Mouse (Mus musculus) heart, embryonic 11.5 days (tissue): ENCODE measurements around the gene Ccdc85b. TPM values are rescaled to one million over a fixed set of nuclear protein-coding genes. Genes with fewer than 3 reads are reported as not detected.
A peak's percentile ranks its signal among the peaks of the same experiment; 100 is the strongest.

ENCODE experiments used
- ATAC-seq: fragments of 200-750 bp; cut with Nextera tagmentation; replicated peaks from 2 replicates; pipeline ENCODE4 v1.8.0; 2017; ENCODE audit warnings: moderate library complexity; ENCODE audit not compliant: insufficient number of reproducible peaks, low FRiP score, low TSS enrichment
- H3K27ac ChIP-seq: fragments of 300-500 bp; sonication (generic); 2 replicates; pipeline ENCODE4 v1.5.1; 2014; ENCODE audit warnings: mild to moderate bottlenecking, low read depth, low read length
- H3K27me3 ChIP-seq: fragments of 300-500 bp; sonication (generic); 2 replicates; pipeline ENCODE4 v1.6.1; 2014; ENCODE audit warnings: mild to moderate bottlenecking, low read length, mixed read lengths; ENCODE audit not compliant: control insufficient read depth, insufficient read depth
- H3K36me3 ChIP-seq: fragments of 300-500 bp; sonication (generic); 2 replicates; pipeline ENCODE4 v1.6.1; 2014; ENCODE audit warnings: mild to moderate bottlenecking, low read length, moderate library complexity, mixed read lengths; ENCODE audit not compliant: control insufficient read depth, insufficient read depth
- H3K4me1 ChIP-seq: fragments of 300-500 bp; sonication (generic); 2 replicates; pipeline ENCODE4 v1.6.1; 2014; ENCODE audit warnings: low read length; ENCODE audit not compliant: control insufficient read depth, insufficient read depth
- H3K4me2 ChIP-seq: fragments of 300-500 bp; sonication (generic); 2 replicates; pipeline ENCODE4 v1.6.1; 2014; ENCODE audit warnings: mild to moderate bottlenecking, moderate library complexity
- H3K4me3 ChIP-seq: fragments of 300-500 bp; sonication (generic); 2 replicates; pipeline ENCODE4 v1.5.1; 2014; ENCODE audit warnings: low read depth, low read length
- H3K9ac ChIP-seq: fragments of 300-500 bp; sonication (generic); 2 replicates; pipeline ENCODE4 v1.6.1; 2014; ENCODE audit warnings: mild to moderate bottlenecking, low read depth, low read length, moderate library complexity
- H3K9me3 ChIP-seq: fragments of 300-500 bp; sonication (generic); replicated peaks from 2 replicates; pipeline ENCODE4 v1.6.1; 2016; ENCODE audit warnings: low read length; ENCODE audit not compliant: control insufficient read depth
- WGBS: fragments of 180-500 bp; shearing (Covaris S2); extraction: QIAGEN DNeasy Blood & Tissue Kit; methylation state at CpG from one replicate; pipeline ENCODE4 v1.1.7; 2014; ENCODE audit not compliant: insufficient replicate concordance; 5-methylcytosine and 5-hydroxymethylcytosine counted together
- polyA plus RNA-seq: library from polyadenylated mRNA; unstranded; fragments of >200 nt; fragmentation: Nextera tagmentation; extraction: Ambion mirVana; gene quantifications from 2 replicates; pipeline ENCODE4 v1.2.1, GENCODE M21; 2014

The Ccdc85b gene
- polyA plus RNA-seq, 1 experiment from 2014 or later = 8.1 TPM

DNA sequence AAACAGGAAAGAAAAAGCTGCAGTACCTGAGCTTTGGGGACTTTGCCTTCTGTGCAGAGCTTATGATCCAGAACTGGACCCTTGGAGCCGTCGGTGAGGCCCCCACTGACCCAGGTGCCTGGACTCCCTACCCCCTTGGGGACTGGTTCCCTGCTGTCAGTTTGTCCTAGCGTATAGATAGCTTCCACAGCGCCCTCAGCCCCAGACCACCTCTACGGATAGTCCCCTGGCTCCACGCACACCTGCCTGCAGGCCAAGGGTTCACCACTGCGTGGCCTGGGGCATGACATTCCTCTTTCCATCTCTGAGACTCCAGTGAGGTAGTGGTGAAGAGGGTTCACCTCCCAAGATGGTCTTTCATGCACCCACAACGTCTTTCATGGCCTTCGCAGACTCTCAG lies 5.5 kb upstream of the Ccdc85b start:
- WGBS = 82% methylated on average over 9 of the region's 9 CpGs
- no peak overlapping the region for H3K4me3 ChIP-seq
- no peaks in the 10 kb centered on the region for H3K9me3 ChIP-seq
- H3K4me1 ChIP-seq = peaks cover 14% of the 10 kb centered on the region
- H3K36me3 ChIP-seq = peaks cover 18% of the 10 kb centered on the region
- ATAC-seq = no peak
- no peak overlapping the region for H3K9ac ChIP-seq
- no peaks in the 10 kb centered on the region for H3K27me3 ChIP-seq
- no peak overlapping the region for H3K27ac ChIP-seq
- H3K4me2 ChIP-seq = no peak overlapping the region

DNA sequence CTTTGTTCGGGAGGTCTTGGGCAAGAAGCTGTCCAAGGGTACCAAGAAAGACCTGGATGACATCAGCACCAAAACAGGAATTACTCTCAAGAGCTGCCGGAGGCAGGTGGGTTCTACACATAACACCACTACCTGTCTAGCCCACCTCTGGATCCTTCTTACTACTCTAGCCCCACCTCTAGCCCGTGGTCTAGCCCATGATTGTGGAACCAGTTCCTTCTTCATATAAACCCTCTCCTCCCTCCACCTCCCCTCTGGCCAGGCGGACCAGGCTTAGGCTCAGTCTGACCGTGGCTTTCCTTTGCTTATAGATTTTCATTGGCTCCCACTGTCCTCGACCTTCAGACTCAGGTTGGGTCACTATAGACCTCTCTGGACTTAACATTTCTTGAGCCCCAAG lies 3.7 kb upstream of the Ccdc85b start:
- H3K27ac ChIP-seq = no peak overlapping the region
- H3K4me1 ChIP-seq = peaks cover 20% of the 10 kb centered on the region
- H3K4me3 ChIP-seq = peak overlapping the region; percentile 79; the same call in 1 of the 2 replicates
- H3K9ac ChIP-seq = peak overlapping the region; percentile 87; the same call in 1 of the 2 replicates
- peak overlapping the region; percentile 96 for H3K4me2 ChIP-seq
- H3K27me3 ChIP-seq = no peaks in the 10 kb centered on the region
- WGBS = 84% methylated on average over 6 of the region's 6 CpGs
- no peak for ATAC-seq
- H3K36me3 ChIP-seq = peaks cover 14% of the 10 kb centered on the region
- H3K9me3 ChIP-seq = no peaks in the 10 kb centered on the region

DNA sequence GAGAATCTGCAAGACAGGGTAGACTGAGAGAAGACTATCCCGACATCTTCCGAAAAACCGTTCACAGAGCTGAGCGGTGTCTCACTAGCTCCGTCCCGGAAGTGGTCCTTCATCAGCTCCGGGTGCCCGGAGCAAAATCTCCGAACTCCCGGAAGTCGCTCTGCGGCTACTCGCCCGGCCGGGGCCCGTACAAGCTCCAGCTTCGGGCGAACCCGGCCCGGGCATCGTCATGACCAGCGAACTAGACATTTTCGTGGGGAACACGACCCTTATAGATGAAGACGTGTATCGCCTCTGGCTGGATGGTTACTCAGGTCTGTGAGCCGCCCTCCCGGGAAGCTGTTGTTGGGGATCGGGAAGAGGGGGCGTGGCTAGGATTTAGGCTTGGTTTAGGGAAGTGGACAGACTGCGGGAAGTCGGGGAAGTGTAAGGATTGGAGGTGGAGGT lies 2.8 kb upstream of the Ccdc85b start, which contains the start of gene Fibp:
TSS of gene Fibp (plus strand) at position 151 of the 447 bp plus-strand sequence.
- WGBS = under 1% methylated on average over 32 of the region's 32 CpGs

DNA sequence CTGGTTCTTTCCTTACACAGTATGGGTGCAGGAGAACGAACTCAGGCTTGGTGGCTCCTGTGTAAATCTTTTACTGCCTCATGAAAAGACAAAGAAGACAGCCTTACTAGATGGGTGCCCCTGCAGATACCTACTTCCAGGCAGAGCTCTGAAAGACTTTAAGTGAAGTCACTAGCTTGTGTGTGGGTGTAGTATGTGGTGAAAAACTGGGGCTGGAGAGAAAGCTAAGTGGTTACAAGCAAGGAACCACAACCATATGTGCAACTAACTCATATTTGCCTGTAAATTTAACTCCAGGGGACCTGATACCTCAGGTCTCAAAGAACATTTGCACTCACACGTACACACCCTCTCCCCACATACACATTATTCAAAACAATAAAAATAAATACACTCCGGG lies 2.2 kb upstream of the Ccdc85b start:
- no peak for ATAC-seq
- Histone ChIP-seq H3K4me1 (peaks cover 32% of the 10 kb centered on the region), H3K9ac (peak overlapping the region; percentile 87), H3K4me2 (peak overlapping the region; percentile 96), H3K27me3 (no peaks in the 10 kb centered on the region), H3K27ac (peak overlapping the region; percentile 43), H3K36me3 (no peaks in the 10 kb centered on the region), H3K4me3 (peak overlapping the region; percentile 79), H3K9me3 (no peaks in the 10 kb centered on the region)
- 25% methylated on average over 3 of the region's 3 CpGs for WGBS

More for the DNA sequence above, 2.8 kb upstream of the Ccdc85b start, which contains the start of gene Fibp:
- Histone ChIP-seq H3K9me3 (no peaks in the 10 kb centered on the region), H3K4me2 (peak within 1 kb of the TSS; percentile 96), H3K9ac (peak within 1 kb of the TSS; percentile 87), H3K27ac (peak within 1 kb of the TSS; percentile 43), H3K27me3 (no peaks in the 10 kb centered on the region), H3K4me3 (peak within 1 kb of the TSS; percentile 79), H3K4me1 (peaks cover 27% of the 10 kb centered on the region), H3K36me3 (peaks cover 4% of the 10 kb centered on the region)
- ATAC-seq = peak; percentile 53; the same call in 1 of the 2 replicates

DNA sequence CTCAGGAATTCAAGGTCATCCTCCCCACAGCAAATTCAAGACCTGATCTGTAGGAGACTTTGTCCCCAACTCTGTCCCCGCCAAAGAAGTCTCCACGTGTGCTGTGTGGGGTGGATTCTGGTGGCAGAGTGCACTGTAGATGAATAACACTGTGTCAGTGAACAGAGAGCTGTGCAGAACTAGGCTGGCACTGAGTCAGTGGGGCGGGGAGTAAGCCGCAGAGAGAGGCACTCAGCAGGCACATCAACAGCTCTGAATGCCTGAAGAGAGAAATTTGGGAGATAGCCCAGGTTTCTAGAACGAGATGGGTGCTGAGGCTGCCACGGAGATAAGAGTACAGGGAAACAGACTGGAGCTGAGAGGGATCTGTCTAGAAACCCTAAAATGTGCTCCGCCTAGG lies 1.3 kb upstream of the Ccdc85b start:
- ATAC-seq = no peak
- Histone ChIP-seq H3K27ac (no peak overlapping the region), H3K4me3 (no peak overlapping the region), H3K36me3 (no peaks in the 10 kb centered on the region), H3K4me2 (no peak overlapping the region), H3K27me3 (no peaks in the 10 kb centered on the region), H3K9me3 (no peaks in the 10 kb centered on the region), H3K9ac (no peak overlapping the region), H3K4me1 (peaks cover 28% of the 10 kb centered on the region)
- 54% methylated on average over 7 of the region's 7 CpGs for WGBS

DNA sequence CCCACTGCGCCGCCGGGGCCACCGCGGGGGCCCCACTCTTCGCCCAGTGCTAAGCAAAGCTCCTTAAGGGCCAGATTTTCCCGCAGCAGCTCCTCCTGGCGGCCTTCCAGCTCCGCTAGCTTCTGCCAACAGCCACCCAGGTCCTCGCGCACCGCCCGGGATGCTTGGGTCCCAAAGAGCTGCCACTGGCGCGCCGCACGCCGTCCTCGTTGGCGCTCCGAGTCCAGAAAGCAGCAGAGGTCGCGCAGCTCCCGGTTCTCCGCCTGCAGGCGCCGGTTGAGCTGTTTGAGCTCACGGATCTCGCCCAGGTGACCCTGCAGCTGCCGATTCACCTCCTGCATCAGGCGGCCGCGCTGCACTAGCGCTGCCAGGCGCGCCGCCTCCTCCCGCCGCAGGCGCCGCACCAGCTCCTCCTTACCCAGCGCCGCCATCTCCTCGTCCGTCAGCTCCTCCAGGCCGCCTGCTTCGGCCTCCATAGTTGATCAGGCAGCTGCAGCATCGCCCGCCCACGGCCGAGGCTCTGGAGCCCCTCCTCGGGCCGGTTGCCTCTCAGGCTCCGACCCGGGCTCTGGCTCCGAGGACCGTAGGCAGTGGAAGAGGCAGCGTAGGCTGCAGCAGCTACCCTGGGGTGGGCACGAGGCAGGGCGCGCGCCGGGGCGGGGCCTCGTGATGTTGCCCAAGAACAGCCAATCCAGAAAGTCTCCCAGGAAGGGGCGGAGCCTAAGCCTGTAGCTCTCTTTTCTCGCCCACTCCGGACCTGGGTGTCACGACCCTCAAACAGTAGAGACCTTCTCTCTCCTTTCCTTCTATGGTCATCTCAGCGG lies 560 bp downstream of the Ccdc85b start:
- Histone ChIP-seq H3K9ac (peak overlapping the region; percentile 95), H3K4me1 (peaks cover 25% of the 10 kb centered on the region), H3K4me3 (peak overlapping the region; percentile 87), H3K36me3 (no peaks in the 10 kb centered on the region), H3K27me3 (no peaks in the 10 kb centered on the region), H3K27ac (peak overlapping the region; percentile 94), H3K4me2 (peak overlapping the region; percentile 100), H3K9me3 (no peaks in the 10 kb centered on the region)
- 1% methylated on average over 64 of the region's 70 CpGs for WGBS
- peak; percentile 87 for ATAC-seq

DNA sequence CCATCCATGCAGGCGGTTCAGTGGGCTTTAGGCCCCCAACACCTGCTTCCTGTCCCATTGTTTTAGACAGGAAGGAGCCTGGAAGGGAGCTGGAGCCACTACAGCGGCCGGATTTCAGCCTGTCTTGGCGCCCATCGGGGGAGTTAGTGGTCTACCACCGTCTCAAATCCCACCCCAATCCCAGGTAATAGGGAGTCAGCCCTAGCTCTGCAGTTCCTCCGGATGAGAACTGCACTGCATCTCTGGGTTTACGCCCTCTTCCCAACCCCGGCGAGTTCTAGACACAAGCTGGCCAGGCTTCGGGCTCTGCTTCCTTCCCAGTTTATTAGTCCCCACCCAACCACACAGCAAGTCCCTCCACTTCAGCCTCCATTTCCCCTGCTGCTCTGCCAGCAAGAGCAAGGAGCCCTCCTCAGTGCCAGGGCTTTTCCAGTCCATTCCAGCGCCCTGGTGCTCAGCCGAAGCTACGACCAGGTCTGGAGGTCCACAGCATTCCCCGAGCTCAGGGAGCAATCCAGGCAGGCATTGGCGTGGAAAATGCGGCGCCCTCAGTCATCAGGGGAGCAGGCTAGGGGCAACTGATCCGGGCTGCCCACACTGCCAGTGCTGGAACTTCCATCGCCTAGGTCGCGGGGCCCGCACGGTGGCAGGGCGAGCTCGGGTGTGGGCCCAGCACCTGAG lies 1.3 kb downstream of the Ccdc85b start:
- Histone ChIP-seq H3K4me3 (peak overlapping the region; percentile 87), H3K4me2 (peak overlapping the region; percentile 100), H3K36me3 (no peaks in the 10 kb centered on the region), H3K27me3 (no peaks in the 10 kb centered on the region), H3K9me3 (no peaks in the 10 kb centered on the region), H3K27ac (peak overlapping the region; percentile 94), H3K4me1 (peaks cover 25% of the 10 kb centered on the region), H3K9ac (peak overlapping the region; percentile 95)
- ATAC-seq = no peak
- 3% methylated on average over 26 of the region's 26 CpGs for WGBS

DNA sequence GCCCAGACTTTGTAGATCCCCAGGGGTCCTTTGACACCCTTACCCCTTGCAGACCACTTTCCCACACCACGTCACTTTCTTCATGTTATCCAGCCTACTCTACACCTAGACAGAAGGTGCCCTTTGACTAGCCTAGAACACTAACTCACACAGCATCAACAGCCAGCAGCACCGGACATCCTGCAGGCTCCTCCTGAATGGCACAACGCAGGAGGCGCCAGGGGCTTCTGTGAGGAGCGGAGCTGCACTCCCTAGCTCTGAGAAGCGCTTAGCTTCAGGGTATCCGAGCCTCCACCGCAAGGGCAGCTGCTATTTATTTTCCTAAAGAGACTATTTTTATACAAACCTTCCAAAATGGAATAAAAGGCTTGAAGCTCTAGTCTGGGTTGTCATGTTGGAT lies 2.1 kb downstream of the Ccdc85b start:
- peaks cover 19% of the 10 kb centered on the region for H3K4me1 ChIP-seq
- H3K36me3 ChIP-seq = no peaks in the 10 kb centered on the region
- peak overlapping the region; percentile 87 for H3K4me3 ChIP-seq
- no peak for ATAC-seq
- H3K9ac ChIP-seq = peak overlapping the region; percentile 95
- H3K27me3 ChIP-seq = peaks cover under 1% of the 10 kb centered on the region; the same call in 1 of the 2 replicates
- peak overlapping the region; percentile 100 for H3K4me2 ChIP-seq
- H3K27ac ChIP-seq = peak overlapping the region; percentile 94; the same call in 1 of the 2 replicates
- WGBS = 52% methylated on average over 8 of the region's 8 CpGs
- no peaks in the 10 kb centered on the region for H3K9me3 ChIP-seq
